Mouse (Mus musculus): Measurements from ENCODE around the gene Plch2.

Plch2 gene

GRCm38 (mm10) chr4:155020813-155021212 lies 35.8 kb downstream of the Plch2 start:
- DNase-seq (ENCODE audit: low spot score): no peak

- DNase-seq (ENCODE audit: low spot score): no peak
Measured at GRCm38 (mm10) chr4:155020141-155020540, 36.4 kb downstream of the Plch2 start.

- DNase-seq (ENCODE audit: low spot score): no peak
Measured at GRCm38 (mm10) chr4:155019336-155019847, 37.2 kb downstream of the Plch2 start.

- DNase-seq (ENCODE audit: low spot score): peak; percentile 18
Measured at GRCm38 (mm10) chr4:155018601-155019335, 37.8 kb downstream of the Plch2 start.

- DNase-seq (ENCODE audit: low spot score): no peak
Measured at GRCm38 (mm10) chr4:155018066-155018465, 38.5 kb downstream of the Plch2 start.

- no peak for DNase-seq (ENCODE audit: low spot score)
Measured at GRCm38 (mm10) chr4:155017253-155017878, 39.2 kb downstream of the Plch2 start.

GRCm38 (mm10) chr4:155016807-155017206 lies 39.8 kb downstream of the Plch2 start:
- no peak for DNase-seq (ENCODE audit: low spot score)

- no peak for DNase-seq (ENCODE audit: low spot score)
Measured at GRCm38 (mm10) chr4:155015550-155015949, 41.0 kb downstream of the Plch2 start.

- no peak for DNase-seq (ENCODE audit: low spot score)
Measured at GRCm38 (mm10) chr4:155014791-155015190, 41.8 kb downstream of the Plch2 start.

GRCm38 (mm10) chr4:155014244-155014643 lies 42.3 kb downstream of the Plch2 start:
- DNase-seq (ENCODE audit: low spot score): no peak

- peak; percentile 57 for DNase-seq (ENCODE audit: low spot score)
Measured at GRCm38 (mm10) chr4:155012788-155013187, 43.8 kb downstream of the Plch2 start.

GRCm38 (mm10) chr4:155012115-155012514 lies 44.5 kb downstream of the Plch2 start:
- DNase-seq (ENCODE audit: low spot score): no peak

GRCm38 (mm10) chr4:155011312-155012025 lies 45.1 kb downstream of the Plch2 start:
- no peak for DNase-seq (ENCODE audit: low spot score)

GRCm38 (mm10) chr4:155010870-155011269 lies 45.7 kb downstream of the Plch2 start:
- no peak for DNase-seq (ENCODE audit: low spot score)

GRCm38 (mm10) chr4:155009216-155009615 lies 47.4 kb downstream of the Plch2 start:
- DNase-seq (ENCODE audit: low spot score): no peak

- DNase-seq (ENCODE audit: low spot score): no peak
Measured at GRCm38 (mm10) chr4:155008075-155008474, 48.5 kb downstream of the Plch2 start.

- no peak for DNase-seq (ENCODE audit: low spot score)
Measured at GRCm38 (mm10) chr4:155007641-155008040, 48.9 kb downstream of the Plch2 start.

GRCm38 (mm10) chr4:155006296-155006695 lies 50.3 kb downstream of the Plch2 start:
- no peak for DNase-seq (ENCODE audit: low spot score)

GRCm38 (mm10) chr4:155005278-155005677 lies 51.3 kb downstream of the Plch2 start:
- DNase-seq (ENCODE audit: low spot score): no peak

- DNase-seq (ENCODE audit: low spot score): no peak
Measured at GRCm38 (mm10) chr4:154999379-154999778, 57.2 kb downstream of the Plch2 start.

GRCm38 (mm10) chr4:154996572-154997154 lies 59.9 kb downstream of the Plch2 start:
- DNase-seq (ENCODE audit: low spot score): no peak

- no peak for DNase-seq (ENCODE audit: low spot score)
Measured at GRCm38 (mm10) chr4:154994876-154995275, 61.7 kb downstream of the Plch2 start.

All from c-Kit-positive CD71-positive TER-119-positive erythroid progenitor cells, embryonic 14.5 days (primary cell).